Mouse (Mus musculus): Measurements from ENCODE around the gene Dennd4a. TPM values are rescaled to one million over a fixed set of nuclear protein-coding genes. Genes with fewer than 3 reads are reported as not detected.

Gene Dennd4a
- polyA plus RNA-seq, 1 experiment from 2014 or later = 22.6 TPM

DNA sequence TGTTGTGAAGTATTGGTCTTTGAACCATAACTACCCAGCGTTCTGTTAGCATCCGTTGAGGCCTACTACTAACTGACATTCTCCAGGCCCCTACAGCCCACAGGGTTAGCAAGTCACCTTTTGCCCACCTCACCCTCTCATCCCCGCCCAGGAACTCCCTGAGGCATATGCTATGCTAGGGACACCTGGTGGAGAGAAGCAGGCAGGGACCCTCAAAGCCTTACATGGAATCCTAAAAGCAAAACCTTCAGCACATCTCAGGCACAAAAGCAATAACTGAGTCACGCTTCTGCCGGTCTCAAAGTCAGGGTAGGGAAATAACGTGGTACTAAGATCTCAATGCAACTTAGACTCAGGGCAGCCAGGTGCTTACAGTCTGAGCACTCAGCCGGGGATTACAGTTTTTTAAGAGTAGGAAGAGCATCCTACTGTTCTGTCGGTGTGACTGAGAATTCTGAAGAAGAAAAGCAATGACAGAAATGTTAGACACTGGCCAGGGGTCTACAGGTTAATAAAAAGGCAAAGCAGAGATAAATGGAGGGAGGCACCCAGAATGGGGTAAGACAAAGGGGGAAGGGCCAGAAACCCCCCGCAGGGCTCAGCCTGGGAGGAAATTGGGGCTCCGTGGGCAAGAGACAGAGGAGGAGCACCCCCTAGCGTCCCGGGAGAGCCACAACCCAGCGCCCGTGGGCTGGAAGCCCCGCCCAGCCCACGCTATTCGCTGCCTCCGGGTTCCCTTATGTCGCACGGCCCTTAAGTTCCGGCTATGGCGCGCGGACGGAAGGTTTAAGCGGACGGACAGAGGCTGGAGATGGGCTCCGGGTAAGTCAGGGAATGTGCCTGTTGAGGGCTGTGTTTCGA lies 149.2 kb downstream of the Dennd4a start, which contains the start of gene Ints14:
Gene Ints14, plus strand, starts transcription at position 789 of the 861 bp plus-strand sequence.
- H3K9ac ChIP-seq (ENCODE audit: low read depth, low read length) = peak within 1 kb of the TSS; percentile 96
- peaks cover 12% of the 10 kb centered on the region for H3K4me1 ChIP-seq (replicated peaks; ENCODE audit: control insufficient read depth, insufficient read depth, low read length)
- H3K27me3 ChIP-seq (replicated peaks; ENCODE audit: control insufficient read depth, insufficient read depth, low read length) = no peaks in the 10 kb centered on the region
- ATAC-seq (replicated peaks; ENCODE audit: low FRiP score) (peak; percentile 93), DNase-seq (ENCODE audit: low spot score) (peak; percentile 98)
- peak within 1 kb of the TSS; percentile 84 for H3K4me3 ChIP-seq (ENCODE audit: low read depth, low read length)
- H3K9me3 ChIP-seq (ENCODE audit: control insufficient read depth, low read length) = no peaks in the 10 kb centered on the region
- peaks cover 14% of the 10 kb centered on the region; the same call in 1 of the 2 replicates for H3K36me3 ChIP-seq (ENCODE audit: control insufficient read depth, insufficient read depth, low read length)
- WGBS = 8% methylated on average over 29 of the region's 29 CpGs
- peak within 1 kb of the TSS; percentile 91 for H3K27ac ChIP-seq (ENCODE audit: low read depth, low read length)
- H3K4me2 ChIP-seq = peak within 1 kb of the TSS; percentile 92

DNA sequence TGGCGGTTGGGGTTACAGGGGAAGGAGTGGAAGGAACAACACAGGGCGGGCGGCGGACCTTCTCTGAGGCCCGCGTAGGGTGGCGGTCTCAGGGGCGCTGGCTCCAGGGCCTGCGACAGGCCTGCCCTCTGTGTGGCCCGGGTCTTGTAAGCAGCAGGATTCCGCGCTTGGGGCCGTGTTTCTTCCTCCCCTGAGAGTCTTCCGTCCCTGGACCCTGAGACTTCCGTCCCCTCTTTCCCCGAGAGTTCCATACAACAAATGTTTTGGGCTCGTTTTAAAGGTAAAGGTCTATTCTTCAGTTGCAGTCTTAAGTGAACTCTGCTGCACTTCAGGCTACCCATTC lies 149.8 kb downstream of the Dennd4a start:
- H3K4me3 ChIP-seq (ENCODE audit: low read depth, low read length) = peak overlapping the region; percentile 84
- H3K9me3 ChIP-seq (ENCODE audit: control insufficient read depth, low read length) = no peaks in the 10 kb centered on the region
- peaks cover 20% of the 10 kb centered on the region; the same call in 1 of the 2 replicates for H3K36me3 ChIP-seq (ENCODE audit: control insufficient read depth, insufficient read depth, low read length)
- DNase-seq (ENCODE audit: low spot score) (no peak), ATAC-seq (replicated peaks; ENCODE audit: low FRiP score) (peak; percentile 80)
- H3K4me1 ChIP-seq (replicated peaks; ENCODE audit: control insufficient read depth, insufficient read depth, low read length) = peaks cover 12% of the 10 kb centered on the region
- peak overlapping the region; percentile 91 for H3K27ac ChIP-seq (ENCODE audit: low read depth, low read length)
- peak overlapping the region; percentile 96 for H3K9ac ChIP-seq (ENCODE audit: low read depth, low read length)
- H3K4me2 ChIP-seq = peak overlapping the region; percentile 92
- no peaks in the 10 kb centered on the region for H3K27me3 ChIP-seq (replicated peaks; ENCODE audit: control insufficient read depth, insufficient read depth, low read length)
- WGBS = under 1% methylated on average over 17 of the region's 17 CpGs

Other genes with a start within 250 kb of the Dennd4a start
- gene Rab11a, start 73.6 kb upstream of the Dennd4a start, polyA plus RNA-seq (2014; fragmentation: Nextera tagmentation; extraction: Ambion mirVana) = 341 TPM in 2 replicates
- gene Slc24a1, start 140.3 kb downstream of the Dennd4a start, polyA plus RNA-seq (2014; fragmentation: Nextera tagmentation; extraction: Ambion mirVana) = 0.04 and 0.12 TPM in 2 replicates
- 58.4 and 69.8 TPM in 2 replicates for gene Ints14, start 149.6 kb downstream of the Dennd4a start, polyA plus RNA-seq (2014; fragmentation: Nextera tagmentation; extraction: Ambion mirVana)
- 83.6 and 95.4 TPM in 2 replicates for gene Hacd3, start 210.4 kb downstream of the Dennd4a start, polyA plus RNA-seq (2014; fragmentation: Nextera tagmentation; extraction: Ambion mirVana)
- 30.9 and 36.7 TPM in 2 replicates for gene Dpp8, start 221.1 kb downstream of the Dennd4a start, polyA plus RNA-seq (2014; fragmentation: Nextera tagmentation; extraction: Ambion mirVana)

All from liver, embryonic 11.5 days (tissue).